Mouse (Mus musculus): Measurements from ENCODE around the gene Rfwd3.
"Not testable (repeated sequence)": the region's sequence is repeated elsewhere in the genome, so short reads cannot be mapped to it uniquely, and the experiment has no call there.

The Rfwd3 gene

DNA sequence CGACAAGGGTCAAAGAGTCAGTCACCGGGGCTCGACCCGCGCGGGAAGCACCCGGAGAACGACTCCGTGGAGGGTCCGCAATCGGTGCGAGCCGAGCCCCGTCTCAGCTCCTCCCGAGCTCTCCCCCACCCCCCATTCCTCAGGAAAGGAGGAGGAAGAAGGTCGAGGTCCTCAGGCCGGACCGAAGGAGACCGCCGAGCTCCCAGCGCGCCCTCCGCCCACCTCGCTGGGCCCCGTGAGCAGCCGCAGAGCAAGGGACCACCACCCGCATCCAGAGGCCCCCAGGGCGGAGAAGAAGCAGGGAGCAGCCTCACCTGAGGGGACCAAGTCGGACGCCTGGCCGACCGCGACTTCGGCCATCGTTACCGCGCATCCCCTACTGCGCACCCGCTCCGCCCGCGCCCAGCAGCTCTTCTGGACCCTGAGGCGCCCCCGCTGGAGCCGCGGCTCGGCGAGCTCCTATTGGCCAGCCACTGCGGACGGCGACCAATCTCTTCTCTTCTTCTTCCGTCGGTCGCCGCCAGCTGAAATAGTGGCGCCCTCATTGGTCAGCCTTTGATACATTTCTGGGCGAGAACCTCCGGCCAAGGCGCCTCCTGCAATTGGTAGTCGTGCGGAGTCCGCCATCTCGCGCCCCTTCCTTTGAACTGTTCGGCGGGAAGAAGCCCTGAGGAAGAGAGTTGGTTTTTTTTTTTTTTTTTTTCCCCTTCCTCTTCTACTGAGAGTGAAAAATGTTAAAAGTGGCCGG lies at the start of gene Rfwd3:
Gene Rfwd3, minus strand, starts transcription at position 402 of the 748 bp plus-strand sequence.
- DNase-seq (ENCODE audit: low read depth, low spot score) = peak; percentile 98

DNA sequence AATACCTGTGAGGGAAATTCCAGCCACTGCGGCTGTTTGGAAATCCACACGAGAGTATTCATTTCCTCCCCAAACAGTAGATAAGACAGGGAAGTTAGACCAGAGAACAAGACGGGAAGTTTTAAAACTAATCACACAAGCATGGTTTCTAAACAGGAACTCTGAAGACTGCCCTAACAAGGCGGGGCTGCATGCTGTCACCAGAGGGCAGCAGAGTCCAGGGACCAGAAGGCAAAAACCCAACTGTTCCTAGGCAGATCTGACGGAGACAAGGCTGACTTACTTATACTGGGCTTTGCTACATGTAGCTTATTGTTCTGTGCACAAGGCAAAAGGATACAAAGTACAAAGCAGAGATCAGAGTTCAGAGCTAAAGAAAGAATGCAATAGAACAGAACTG lies 43.2 kb upstream of the Rfwd3 start:
- DNase-seq (ENCODE audit: low read depth, low spot score) = peak; percentile 65

DNA sequence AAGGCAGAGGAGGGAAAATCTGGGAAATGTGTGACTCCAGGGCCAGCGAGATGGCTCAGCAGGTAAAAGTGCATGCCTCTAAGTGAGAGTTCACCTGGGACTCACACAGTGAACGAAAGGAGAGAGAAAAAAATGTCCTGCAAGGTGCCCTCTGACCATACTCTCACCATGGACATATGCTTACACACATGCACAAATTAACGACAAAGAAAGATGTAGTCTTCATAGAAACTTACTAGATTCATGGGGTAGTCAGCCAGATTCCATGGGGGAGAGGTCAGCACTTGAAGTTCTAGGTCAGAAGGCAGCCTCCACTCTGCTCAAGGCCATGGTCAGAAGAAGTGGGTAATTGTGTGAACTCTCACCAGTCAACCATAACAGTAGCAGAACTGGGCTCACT lies 40.2 kb upstream of the Rfwd3 start:
- DNase-seq (ENCODE audit: low read depth, low spot score) = no peak

DNA sequence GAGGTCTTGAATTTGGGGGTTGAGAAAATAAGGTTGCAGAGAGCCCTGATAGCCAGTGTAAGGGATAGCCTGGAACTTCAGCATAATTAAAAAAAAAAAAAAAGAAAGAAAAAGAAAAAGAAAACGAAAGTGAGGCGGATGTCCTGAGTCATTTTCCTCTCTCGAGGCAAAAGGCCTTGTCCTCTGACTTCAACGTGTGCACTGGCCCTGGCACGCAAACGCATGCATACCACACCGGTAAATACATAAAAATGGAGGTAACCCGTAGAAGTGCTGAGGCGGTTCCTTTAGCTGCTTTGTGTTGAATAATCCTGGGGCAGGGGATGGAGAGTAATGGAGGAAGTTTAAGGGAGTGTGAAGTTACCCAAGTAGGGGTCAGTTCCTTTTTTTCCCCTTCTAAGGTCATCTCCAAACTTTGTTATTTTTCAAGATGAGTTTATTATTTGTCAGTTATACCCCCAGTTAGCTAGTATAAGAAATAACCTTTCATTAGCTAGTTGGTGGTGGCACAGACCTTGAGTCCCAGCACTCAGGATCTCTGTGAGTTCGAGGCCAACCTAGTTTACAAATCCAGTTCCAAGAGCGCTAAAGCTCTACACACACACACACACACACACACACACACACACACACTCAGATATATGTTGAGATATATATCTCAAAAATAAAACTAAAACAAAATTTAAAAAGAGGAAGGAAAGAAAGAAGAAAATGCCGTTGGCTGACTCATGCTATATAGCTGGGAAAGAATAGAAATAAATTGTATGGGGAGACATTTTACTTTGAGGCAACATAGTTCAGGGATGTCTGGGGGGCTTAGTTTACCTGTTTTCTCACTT lies 38.6 kb upstream of the Rfwd3 start:
- DNase-seq (ENCODE audit: low read depth, low spot score) = no peak

DNA sequence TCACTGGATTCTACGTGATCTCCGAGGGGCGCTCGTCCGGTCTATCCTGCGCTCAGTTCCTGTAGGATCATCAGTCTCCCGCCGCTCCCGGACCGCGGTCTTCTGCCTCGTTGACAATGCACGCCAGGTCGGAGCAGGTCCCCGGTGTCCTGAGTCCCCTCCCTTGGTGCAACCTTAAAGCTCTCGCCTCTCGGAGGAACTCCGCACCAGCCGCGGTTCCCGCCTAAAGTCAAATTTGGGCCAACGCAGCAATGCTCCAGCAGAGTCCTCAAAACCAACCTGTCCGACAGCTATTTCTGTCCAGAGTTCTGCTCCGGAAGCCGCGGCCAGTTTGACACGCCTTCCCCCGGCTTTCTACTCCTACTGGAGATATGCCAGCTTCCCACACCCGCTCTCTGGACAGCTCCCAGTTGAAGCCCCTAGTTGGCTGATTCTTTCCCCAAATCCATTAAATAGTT lies 37.9 kb upstream of the Rfwd3 start, which contains the start of gene Mlkl:
Gene Mlkl, minus strand, starts transcription at position 288 of the 458 bp plus-strand sequence.
- DNase-seq (ENCODE audit: low read depth, low spot score) = peak; percentile 20

DNA sequence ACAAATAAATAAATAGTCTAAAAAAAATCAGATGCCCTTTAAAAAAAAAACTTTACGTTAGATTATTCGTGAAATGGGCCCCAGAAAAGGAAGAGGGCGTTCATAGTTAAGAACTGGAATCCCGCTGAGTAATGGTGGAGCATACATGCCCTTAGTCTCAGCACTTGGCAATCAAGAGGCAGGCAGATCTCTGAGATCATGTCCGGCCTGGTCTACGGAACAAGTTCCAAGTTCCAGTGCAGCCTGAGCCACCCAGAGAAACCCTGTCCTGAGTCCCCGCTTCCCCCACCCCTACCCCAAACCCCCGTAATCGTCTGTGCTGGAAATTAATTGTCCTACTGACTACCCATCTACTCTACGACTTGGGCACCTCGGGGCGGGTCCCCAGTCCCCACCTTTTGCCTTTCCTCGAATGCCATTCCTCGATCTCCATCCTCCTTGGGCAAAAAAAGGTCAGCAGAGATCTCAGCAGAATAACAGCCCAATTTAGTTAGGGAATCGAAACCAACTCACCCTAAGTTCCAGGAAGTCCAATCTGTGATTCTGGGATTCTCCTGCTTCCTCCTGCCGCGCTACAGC lies 37.4 kb upstream of the Rfwd3 start:
- DNase-seq (ENCODE audit: low read depth, low spot score) = no peak

DNA sequence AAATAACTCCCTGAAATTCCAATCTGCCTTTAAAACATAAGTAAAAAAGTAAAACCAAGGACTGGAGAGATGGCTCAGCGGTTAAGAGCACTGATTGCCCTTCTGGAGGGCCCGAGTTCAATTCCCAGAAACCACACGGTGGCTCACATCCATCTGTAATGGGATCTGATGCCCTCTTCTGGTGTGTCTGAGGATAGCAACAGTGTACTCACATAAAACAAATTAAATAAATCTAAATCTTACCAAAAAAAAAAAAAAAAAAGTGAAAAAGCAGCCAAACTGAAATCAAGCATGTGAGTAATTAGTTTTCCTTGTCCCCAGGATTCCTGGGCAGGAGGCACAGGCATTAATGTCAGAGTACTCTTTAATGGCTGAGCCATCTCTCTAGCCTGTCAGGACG lies 36.7 kb upstream of the Rfwd3 start:
- no peak for DNase-seq (ENCODE audit: low read depth, low spot score)

DNA sequence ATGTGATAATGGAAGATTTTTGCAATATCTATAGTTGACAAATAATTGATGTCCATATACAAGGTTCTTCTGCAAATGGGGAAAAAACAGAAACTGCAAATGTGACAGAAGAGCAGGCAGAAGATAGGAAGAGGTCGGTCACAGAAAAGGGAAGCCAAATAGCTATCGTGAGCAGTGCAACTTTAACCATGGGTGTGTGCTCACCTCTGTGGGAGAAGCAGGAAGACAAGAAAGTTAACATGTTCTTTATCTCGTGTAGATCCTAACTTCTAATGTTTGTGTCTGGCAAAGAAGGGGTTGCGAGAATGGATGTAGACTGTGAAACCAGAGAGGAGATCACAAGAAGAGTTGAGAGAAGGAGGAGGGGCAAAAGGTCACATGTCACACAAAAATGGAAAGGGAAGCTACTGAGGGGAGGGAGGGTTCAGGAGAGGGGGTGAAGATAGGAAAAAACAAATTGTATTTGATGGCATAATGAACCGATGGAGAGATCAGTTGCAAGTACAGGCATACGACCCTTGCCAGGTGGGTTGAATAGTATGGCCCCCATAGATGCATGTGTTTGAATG lies 25.3 kb upstream of the Rfwd3 start:
- DNase-seq (ENCODE audit: low read depth, low spot score) = no peak

DNA sequence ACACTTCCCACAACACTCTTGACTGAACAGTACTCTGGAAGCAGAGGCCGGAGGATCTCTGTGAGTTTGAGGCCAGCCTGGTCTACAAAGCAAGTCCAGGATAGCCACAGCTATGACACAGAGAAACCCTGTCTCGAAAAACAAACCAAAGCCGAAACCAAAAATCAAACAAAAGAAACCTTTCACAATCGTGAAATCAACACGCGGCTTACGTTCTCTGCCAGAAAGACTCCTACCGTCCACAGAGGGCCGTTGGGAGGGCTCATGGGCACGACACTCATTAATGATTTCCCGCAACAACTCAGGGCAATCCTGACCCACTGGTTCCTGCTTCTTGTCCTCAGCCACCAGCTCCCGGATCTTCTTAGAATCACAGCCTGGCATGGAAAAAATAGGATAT lies 14.7 kb upstream of the Rfwd3 start:
- no peak for DNase-seq (ENCODE audit: low read depth, low spot score)

DNA sequence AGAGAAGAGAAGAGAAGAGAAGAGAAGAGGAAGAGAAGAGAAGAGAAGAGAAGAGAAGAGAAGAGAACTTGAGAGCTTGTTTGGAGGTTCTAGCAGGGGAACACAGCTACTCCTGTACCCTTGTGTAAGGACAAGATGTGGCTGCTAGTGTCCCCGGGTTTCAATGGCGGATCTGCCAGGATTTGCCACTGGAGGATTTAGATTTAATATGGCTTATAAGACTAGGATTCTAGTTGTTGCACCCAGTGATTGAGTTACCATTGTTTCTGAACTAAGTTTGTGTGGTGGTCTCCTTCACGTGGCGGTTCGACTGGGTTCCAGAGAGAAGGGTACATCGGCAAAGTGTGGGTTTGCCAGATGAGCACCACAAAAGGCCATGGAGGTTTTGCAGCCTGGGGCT lies 13.9 kb upstream of the Rfwd3 start:
- DNase-seq (ENCODE audit: low read depth, low spot score) = not testable (repeated sequence)

DNA sequence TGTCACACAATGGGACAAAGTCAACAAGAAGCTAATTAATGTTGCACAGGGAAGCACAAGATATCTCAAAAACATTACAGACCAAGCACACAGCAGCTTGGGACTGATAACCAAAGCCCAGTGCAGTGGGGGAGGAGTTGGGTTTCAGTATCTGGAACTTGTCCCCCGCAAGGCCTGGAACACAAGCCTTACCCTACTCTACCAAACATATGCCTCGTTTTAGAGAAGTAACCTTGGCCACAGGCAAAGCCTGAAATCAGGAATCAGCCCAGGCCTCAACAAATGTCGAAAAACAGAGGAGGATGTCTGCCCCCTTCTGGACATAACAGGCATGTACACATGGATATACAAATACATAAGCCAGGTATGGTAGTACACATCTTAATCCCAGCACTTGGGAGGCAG lies 12.7 kb upstream of the Rfwd3 start:
- no peak for DNase-seq (ENCODE audit: low read depth, low spot score)

DNA sequence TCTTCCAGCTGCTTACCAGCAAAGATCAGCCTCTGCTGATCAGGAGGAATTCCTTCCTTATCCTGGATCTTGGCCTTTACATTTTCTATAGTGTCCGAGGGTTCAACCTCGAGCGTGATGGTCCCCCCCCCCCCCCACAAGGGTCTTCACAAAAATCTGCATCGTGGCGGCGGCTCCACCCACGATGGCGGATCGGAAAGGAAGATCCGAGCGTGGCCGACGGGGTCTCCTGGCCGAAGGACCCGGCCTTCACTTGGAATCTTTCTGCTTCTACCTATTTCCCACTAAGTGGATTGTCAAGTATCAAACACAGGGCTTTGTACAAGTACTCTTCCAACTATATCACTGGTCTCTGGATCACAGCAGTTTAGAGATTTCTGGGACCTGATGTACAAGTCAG lies 10.0 kb upstream of the Rfwd3 start:
- DNase-seq (ENCODE audit: low read depth, low spot score) = not testable (repeated sequence)

DNA sequence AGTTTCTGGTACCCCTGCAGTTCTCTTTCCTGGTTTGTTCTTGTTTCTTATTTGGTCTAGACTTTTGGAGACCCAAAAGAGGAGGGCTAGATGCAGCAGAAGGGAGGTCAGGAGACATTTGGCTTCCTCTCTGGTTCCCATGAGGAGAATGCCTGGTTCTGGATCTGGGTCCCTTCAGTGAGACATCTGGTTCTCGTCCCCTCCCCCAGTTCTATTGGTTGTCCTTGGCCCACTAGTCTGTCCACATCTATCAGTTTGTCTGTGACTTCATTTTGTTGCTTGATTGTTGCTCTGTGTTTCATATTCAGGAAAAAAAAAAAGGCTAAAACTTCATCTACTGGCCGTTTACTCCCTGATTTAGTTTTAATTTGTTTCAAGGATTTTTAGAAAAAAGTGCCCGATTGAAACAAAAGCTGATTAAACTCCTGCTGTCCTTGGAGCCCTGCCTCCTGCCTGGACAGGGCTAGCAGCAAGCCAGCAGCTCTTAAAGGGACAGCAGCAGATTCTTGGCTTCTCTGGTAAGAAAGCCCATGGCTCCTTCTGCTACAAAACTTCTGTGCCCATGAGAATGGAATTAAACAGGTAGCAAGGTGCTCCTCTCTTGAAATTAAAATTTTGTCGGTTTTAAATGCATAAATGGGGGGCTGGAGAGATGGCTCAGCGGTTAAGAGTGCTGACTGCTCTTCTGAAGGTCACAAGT lies 5.2 kb upstream of the Rfwd3 start:
- no peak for DNase-seq (ENCODE audit: low read depth, low spot score)

DNA sequence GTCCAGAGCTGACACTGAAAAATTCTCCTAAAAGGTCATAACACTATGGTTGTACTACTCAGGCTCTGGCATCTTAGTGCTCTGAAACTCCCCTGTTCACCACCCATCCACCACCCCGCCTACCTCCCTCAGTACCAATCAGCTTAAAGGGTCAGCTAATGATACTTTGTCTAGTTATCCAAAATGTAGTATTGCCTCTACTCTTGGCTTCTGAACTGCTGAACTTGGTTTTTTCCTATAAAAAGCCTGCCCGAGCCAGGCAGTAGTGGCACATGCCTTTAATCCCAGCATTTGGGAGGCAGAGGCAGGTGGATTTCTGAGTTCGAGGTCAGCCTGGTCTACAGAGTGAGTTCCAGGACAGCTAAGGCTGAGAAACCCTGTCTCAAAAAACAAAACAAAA lies 4.3 kb upstream of the Rfwd3 start:
- no peak for DNase-seq (ENCODE audit: low read depth, low spot score)

DNA sequence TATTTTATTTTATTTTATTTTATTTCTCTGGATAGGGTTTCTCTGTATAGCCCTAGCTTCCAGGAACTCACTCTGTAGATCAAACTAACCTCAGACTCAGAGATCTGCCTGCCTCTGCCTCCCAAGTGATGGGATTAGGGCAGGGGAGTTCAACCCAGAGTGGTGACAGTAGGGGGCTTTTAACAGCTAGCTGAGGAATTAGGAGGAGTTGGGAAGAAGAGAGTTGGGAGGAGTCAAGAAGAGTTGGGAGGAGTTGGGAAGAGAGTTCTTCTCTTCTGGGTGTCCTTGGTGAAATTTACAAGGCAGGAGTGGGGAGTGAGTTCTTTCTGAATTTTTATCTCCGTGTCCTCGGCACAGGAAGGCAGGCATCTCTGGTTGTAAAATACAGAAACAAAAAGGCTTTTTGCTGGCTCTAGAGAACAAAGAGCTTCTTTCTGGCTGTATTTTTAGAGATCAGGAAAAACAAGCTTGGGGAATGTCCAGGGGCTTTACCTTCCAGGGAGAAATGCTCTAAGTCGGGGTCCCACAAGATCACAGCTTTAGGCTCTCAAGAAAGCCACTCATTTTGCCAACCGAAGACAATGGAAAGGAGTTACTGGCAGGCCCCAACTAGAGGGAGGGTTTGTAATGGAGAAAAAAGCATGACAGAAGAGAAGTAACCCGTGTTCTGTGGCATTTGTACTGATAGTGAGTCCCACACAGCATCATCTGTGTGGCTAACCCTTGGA lies 3.2 kb upstream of the Rfwd3 start:
- not testable (repeated sequence) for DNase-seq (ENCODE audit: low read depth, low spot score)

DNA sequence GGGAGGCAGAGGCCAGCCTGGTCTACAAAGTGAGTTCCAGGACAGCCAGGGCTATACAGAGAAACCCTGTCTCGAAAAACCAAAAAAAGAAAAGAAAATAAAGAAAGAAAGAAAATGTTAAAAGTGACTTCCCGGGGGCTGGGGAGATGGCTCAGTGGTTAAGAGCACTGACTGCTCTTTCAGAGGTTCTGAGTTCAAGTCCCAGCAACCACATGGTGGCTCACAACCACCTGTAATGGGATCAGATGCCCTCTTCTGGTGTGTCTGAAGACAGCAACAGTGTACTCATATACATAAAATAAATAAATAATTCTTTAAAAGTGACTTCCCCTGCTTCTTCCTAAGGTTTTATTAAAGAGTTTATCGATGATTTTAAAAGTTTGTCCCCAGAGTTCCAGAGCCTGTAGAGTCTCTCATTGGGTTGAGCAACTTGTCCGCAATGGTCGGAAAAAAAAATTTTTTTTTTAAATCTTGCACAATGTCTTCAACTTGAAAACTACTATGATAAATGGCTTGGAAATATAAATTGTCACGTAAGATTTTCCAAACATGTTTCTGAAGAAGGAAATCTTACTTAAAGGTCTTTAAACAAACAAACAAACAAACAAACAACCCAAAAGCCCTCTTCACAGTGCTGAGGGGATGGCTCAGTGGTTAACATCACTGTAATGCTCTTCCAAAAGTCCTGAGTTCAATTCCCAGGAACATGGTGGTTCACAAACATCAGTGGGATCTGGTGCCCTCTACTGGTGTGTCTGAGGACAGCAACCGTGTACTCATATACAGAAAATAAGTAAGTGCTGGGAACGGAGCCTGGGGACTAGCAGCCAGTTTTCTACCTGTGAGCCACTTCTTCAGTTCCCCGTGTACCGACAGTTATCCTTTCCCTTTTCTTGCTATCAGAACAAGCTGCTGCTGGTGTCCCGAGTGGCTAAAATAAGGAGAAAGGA lies 850 bp upstream of the Rfwd3 start:
- no peak for DNase-seq (ENCODE audit: low read depth, low spot score)

DNA sequence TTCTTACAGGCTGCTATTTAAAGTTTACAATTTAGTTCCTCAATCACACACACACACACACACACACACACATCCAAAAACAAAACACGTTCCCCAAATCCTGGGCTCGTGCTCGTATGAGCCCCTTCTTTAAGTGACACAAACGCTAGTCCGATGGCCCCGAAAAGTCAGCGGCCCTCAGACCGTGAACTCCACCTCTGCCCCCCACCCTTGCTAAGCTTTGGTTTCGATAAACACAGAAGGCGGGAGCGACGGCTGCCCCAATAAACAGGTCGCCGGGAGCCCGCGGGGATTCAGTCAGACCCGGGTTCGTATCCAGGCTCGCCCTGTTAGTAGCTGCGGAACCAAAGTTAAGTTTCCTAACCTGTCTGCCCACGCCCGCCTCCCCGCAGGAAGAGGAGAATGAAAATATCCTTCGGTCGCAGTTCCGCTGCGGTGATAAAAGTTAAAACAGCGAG lies 630 bp downstream of the Rfwd3 start:
- peak; percentile 45 for DNase-seq (ENCODE audit: low read depth, low spot score)

DNA sequence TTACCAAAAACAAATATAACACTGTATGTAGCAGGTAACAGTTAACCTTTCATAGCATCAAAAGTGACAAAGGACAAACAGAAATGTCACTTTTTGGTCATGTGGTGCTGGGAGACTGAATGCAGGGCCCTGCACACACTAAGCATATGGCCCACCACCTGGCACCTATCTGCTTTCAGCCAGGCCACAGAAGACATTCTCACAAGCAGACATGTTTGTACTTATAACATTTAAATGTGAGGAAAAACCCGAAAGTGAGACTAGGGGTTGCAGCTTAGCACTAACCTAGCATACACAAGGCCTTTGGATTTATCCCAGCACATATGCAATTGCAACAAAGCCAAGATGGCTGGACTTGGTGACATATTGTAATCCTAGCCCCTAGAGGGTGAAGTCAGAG lies 2.0 kb downstream of the Rfwd3 start:
- DNase-seq (ENCODE audit: low read depth, low spot score) = no peak

DNA sequence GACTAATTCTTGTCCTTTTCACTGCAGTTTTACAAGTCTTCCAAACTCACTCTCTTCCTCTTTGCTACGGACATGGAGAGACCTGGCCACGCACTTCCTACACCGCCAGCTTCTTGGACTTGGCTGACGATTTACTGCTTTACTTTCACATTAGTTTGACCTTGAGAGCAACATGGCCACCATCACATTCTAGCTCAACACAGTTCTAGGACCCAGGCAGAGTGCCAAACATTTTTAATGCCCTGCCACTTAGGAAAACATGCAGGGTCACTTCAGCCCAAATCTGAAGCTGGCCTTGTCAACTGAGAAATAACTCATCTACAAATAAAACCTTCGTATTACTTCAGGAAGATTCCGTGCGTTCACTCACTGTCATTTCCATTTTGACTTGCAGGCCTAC lies 8.3 kb downstream of the Rfwd3 start:
- DNase-seq (ENCODE audit: low read depth, low spot score) = no peak

DNA sequence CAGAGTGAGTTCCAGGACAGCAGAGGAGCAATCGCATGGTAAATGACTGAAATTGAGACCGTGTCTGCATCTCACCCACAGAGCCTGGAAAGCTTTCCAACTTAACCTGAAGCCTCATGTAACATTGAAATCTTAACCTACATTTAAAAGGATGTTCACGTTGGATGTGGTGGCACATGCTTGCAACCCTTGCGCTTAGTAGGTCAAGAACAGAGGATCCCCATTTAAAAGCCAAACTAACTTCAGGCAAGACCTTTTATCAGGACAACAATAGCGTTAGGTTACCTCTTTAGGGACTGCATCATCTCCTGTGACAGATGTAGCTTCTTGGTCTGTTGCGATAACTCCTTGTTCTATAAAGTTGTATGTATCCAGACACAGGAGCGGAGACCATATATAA lies 9.4 kb downstream of the Rfwd3 start:
- DNase-seq (ENCODE audit: low read depth, low spot score) = no peak
